Mouse (Mus musculus): ENCODE measurements around the gene Ldlrad1. TPM values are rescaled to one million over a fixed set of nuclear protein-coding genes. Genes with fewer than 3 reads are reported as not detected.

The Ldlrad1 gene
- not detected in 2 replicates for polyA plus RNA-seq (2014; fragmentation: Nextera tagmentation; extraction: Ambion mirVana)

- H3K4me3 ChIP-seq (ENCODE audit: low read length), result no peak within 1 kb of the TSS
- no peak within 1 kb of the TSS for H3K4me2 ChIP-seq (replicated peaks; ENCODE audit: low read depth, low read length)
- peaks cover 4% of the 10 kb centered on the region; the same call in 1 of the 2 replicates for H3K4me1 ChIP-seq (ENCODE audit: control insufficient read depth, insufficient read depth, low read length)
- 75% methylated on average over 3 of the region's 3 CpGs for WGBS
- no peaks in the 10 kb centered on the region for H3K27me3 ChIP-seq (ENCODE audit: control insufficient read depth, insufficient read depth, low read length)
- H3K36me3 ChIP-seq (ENCODE audit: control insufficient read depth, insufficient read depth, low read length), result peaks cover 13% of the 10 kb centered on the region; the same call in 1 of the 2 replicates
- no peak for ATAC-seq (ENCODE audit: low FRiP score, low TSS enrichment)
- no peaks in the 10 kb centered on the region for H3K9me3 ChIP-seq (ENCODE audit: control insufficient read depth, low read length)
- no peak within 1 kb of the TSS for H3K9ac ChIP-seq (ENCODE audit: low read depth, low read length)
- H3K27ac ChIP-seq (ENCODE audit: low read depth, low read length), result no peak within 1 kb of the TSS
Observed at GRCm38 (mm10) chr4:107208880-107209279, at the start of gene Ldlrad1. Gene Ldlrad1, plus strand, starts transcription at chr4:107209180.

DNA sequence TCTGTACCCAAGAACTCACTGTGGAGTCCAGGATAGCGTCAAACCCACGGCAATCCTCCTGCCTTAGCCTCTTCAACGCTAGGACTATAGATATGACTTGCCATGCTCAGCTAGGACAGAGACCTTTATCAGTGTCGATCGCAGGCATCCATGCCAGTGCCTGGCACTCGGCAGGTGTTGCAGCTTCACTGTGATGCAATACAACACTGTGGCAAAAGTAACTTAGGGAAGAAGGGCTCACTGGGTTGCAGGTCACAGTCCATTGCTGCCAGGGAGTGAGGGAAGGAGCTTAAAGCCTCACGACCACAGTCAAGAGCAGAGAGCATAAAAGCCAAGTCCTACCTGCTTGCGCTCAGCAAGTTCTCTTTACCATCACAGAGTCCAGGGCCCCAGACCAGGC lies 48.8 kb upstream of the Ldlrad1 start:
- H3K4me1 ChIP-seq (ENCODE audit: control insufficient read depth, insufficient read depth, low read length), result 0 out of 2 replicates have a peak, but pooled peaks cover 5% of the 10 kb centered on the region
- H3K27ac ChIP-seq (ENCODE audit: low read depth, low read length), result no peak overlapping the region
- no peak for ATAC-seq (ENCODE audit: low FRiP score, low TSS enrichment)
- H3K4me2 ChIP-seq (replicated peaks; ENCODE audit: low read depth, low read length), result no peak overlapping the region
- no peaks in the 10 kb centered on the region for H3K9me3 ChIP-seq (ENCODE audit: control insufficient read depth, low read length)
- H3K27me3 ChIP-seq (ENCODE audit: control insufficient read depth, insufficient read depth, low read length), result no peaks in the 10 kb centered on the region
- 89% methylated on average over 8 of the region's 8 CpGs for WGBS
- no peak overlapping the region for H3K4me3 ChIP-seq (ENCODE audit: low read length)
- H3K36me3 ChIP-seq (ENCODE audit: control insufficient read depth, insufficient read depth, low read length), result peaks cover 17% of the 10 kb centered on the region
- no peak overlapping the region for H3K9ac ChIP-seq (ENCODE audit: low read depth, low read length)

- 87% methylated on average over 10 of the region's 10 CpGs for WGBS
- Histone ChIP-seq H3K36me3 (ENCODE audit: control insufficient read depth, insufficient read depth, low read length) (peaks cover 13% of the 10 kb centered on the region; the same call in 1 of the 2 replicates), H3K4me2 (replicated peaks; ENCODE audit: low read depth, low read length) (no peak overlapping the region), H3K9me3 (ENCODE audit: control insufficient read depth, low read length) (no peaks in the 10 kb centered on the region), H3K4me1 (ENCODE audit: control insufficient read depth, insufficient read depth, low read length) (no peaks in the 10 kb centered on the region), H3K9ac (ENCODE audit: low read depth, low read length) (no peak overlapping the region), H3K27me3 (ENCODE audit: control insufficient read depth, insufficient read depth, low read length) (no peaks in the 10 kb centered on the region), H3K4me3 (ENCODE audit: low read length) (no peak overlapping the region), H3K27ac (ENCODE audit: low read depth, low read length) (no peak overlapping the region)
- no peak for ATAC-seq (ENCODE audit: low FRiP score, low TSS enrichment)
Observed at GRCm38 (mm10) chr4:107163341-107163740, 45.6 kb upstream of the Ldlrad1 start.

- H3K4me2 ChIP-seq (replicated peaks; ENCODE audit: low read depth, low read length), result no peak overlapping the region
- H3K27me3 ChIP-seq (ENCODE audit: control insufficient read depth, insufficient read depth, low read length), result no peaks in the 10 kb centered on the region
- no peak overlapping the region for H3K9ac ChIP-seq (ENCODE audit: low read depth, low read length)
- peak; percentile 73 for ATAC-seq (ENCODE audit: low FRiP score, low TSS enrichment)
- H3K4me3 ChIP-seq (ENCODE audit: low read length), result no peak overlapping the region
- peaks cover 13% of the 10 kb centered on the region; the same call in 1 of the 2 replicates for H3K36me3 ChIP-seq (ENCODE audit: control insufficient read depth, insufficient read depth, low read length)
- WGBS, result 40% methylated on average over 9 of the region's 9 CpGs
- no peak overlapping the region for H3K27ac ChIP-seq (ENCODE audit: low read depth, low read length)
- H3K4me1 ChIP-seq (ENCODE audit: control insufficient read depth, insufficient read depth, low read length), result no peaks in the 10 kb centered on the region
- no peaks in the 10 kb centered on the region for H3K9me3 ChIP-seq (ENCODE audit: control insufficient read depth, low read length)
Observed at GRCm38 (mm10) chr4:107163756-107164587, 45.0 kb upstream of the Ldlrad1 start.

- no peaks in the 10 kb centered on the region for H3K27me3 ChIP-seq (ENCODE audit: control insufficient read depth, insufficient read depth, low read length)
- no peaks in the 10 kb centered on the region for H3K9me3 ChIP-seq (ENCODE audit: control insufficient read depth, low read length)
- peaks cover 9% of the 10 kb centered on the region; the same call in 1 of the 2 replicates for H3K36me3 ChIP-seq (ENCODE audit: control insufficient read depth, insufficient read depth, low read length)
- 79% methylated on average over 5 of the region's 5 CpGs for WGBS
- H3K4me3 ChIP-seq (ENCODE audit: low read length), result no peak overlapping the region
- H3K4me1 ChIP-seq (ENCODE audit: control insufficient read depth, insufficient read depth, low read length), result no peaks in the 10 kb centered on the region
- no peak overlapping the region for H3K27ac ChIP-seq (ENCODE audit: low read depth, low read length)
- no peak for ATAC-seq (ENCODE audit: low FRiP score, low TSS enrichment)
- H3K4me2 ChIP-seq (replicated peaks; ENCODE audit: low read depth, low read length), result no peak overlapping the region
- H3K9ac ChIP-seq (ENCODE audit: low read depth, low read length), result no peak overlapping the region
Observed at GRCm38 (mm10) chr4:107166700-107167099, 42.3 kb upstream of the Ldlrad1 start.

GRCm38 (mm10) chr4:107167798-107168197 lies 41.2 kb upstream of the Ldlrad1 start:
- WGBS, result 90% methylated on average over 5 of the region's 5 CpGs
- H3K9ac ChIP-seq (ENCODE audit: low read depth, low read length), result no peak overlapping the region
- no peaks in the 10 kb centered on the region for H3K27me3 ChIP-seq (ENCODE audit: control insufficient read depth, insufficient read depth, low read length)
- H3K4me2 ChIP-seq (replicated peaks; ENCODE audit: low read depth, low read length), result no peak overlapping the region
- H3K4me3 ChIP-seq (ENCODE audit: low read length), result no peak overlapping the region
- 0 out of 2 replicates have a peak, but pooled peaks cover 3% of the 10 kb centered on the region for H3K4me1 ChIP-seq (ENCODE audit: control insufficient read depth, insufficient read depth, low read length)
- no peaks in the 10 kb centered on the region for H3K9me3 ChIP-seq (ENCODE audit: control insufficient read depth, low read length)
- no peak for ATAC-seq (ENCODE audit: low FRiP score, low TSS enrichment)
- H3K36me3 ChIP-seq (ENCODE audit: control insufficient read depth, insufficient read depth, low read length), result peaks cover 18% of the 10 kb centered on the region; the same call in 1 of the 2 replicates
- H3K27ac ChIP-seq (ENCODE audit: low read depth, low read length), result no peak overlapping the region

DNA sequence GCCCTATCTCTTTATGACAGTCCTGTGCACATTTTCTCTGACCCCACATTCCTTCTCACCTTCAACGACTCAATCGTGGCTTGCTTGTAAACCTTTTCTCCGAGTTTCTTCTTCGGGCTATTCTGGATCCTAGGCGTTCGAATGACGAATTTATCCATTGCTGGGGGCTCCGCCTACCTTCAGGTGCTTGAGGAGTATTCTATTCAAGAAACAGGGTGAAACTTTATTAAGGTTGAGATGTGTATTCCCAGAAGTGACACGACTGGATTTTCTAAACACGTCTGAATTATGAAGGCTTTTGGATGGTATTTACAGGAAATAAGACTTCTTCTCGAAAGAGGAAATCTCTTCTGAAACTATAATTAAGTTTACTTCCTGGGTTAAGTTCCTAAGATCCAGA lies 31.5 kb upstream of the Ldlrad1 start:
- Histone ChIP-seq H3K27me3 (ENCODE audit: control insufficient read depth, insufficient read depth, low read length) (no peaks in the 10 kb centered on the region), H3K36me3 (ENCODE audit: control insufficient read depth, insufficient read depth, low read length) (peaks cover 20% of the 10 kb centered on the region; the same call in 1 of the 2 replicates), H3K9ac (ENCODE audit: low read depth, low read length) (peak overlapping the region; percentile 86), H3K9me3 (ENCODE audit: control insufficient read depth, low read length) (no peaks in the 10 kb centered on the region), H3K4me1 (ENCODE audit: control insufficient read depth, insufficient read depth, low read length) (peaks cover 19% of the 10 kb centered on the region), H3K27ac (ENCODE audit: low read depth, low read length) (peak overlapping the region; percentile 98), H3K4me2 (replicated peaks; ENCODE audit: low read depth, low read length) (peak overlapping the region; percentile 66), H3K4me3 (ENCODE audit: low read length) (peak overlapping the region; percentile 86)
- ATAC-seq (ENCODE audit: low FRiP score, low TSS enrichment), result no peak
- 38% methylated on average over 11 of the region's 11 CpGs for WGBS

- ATAC-seq (ENCODE audit: low FRiP score, low TSS enrichment), result peak; percentile 97
- peak within 1 kb of the TSS; percentile 66 for H3K4me2 ChIP-seq (replicated peaks; ENCODE audit: low read depth, low read length)
- peak within 1 kb of the TSS; percentile 86 for H3K9ac ChIP-seq (ENCODE audit: low read depth, low read length)
- no peaks in the 10 kb centered on the region for H3K9me3 ChIP-seq (ENCODE audit: control insufficient read depth, low read length)
- peak within 1 kb of the TSS; percentile 86 for H3K4me3 ChIP-seq (ENCODE audit: low read length)
- under 1% methylated on average over 49 of the region's 49 CpGs for WGBS
- H3K36me3 ChIP-seq (ENCODE audit: control insufficient read depth, insufficient read depth, low read length), result peaks cover 18% of the 10 kb centered on the region; the same call in 1 of the 2 replicates
- H3K4me1 ChIP-seq (ENCODE audit: control insufficient read depth, insufficient read depth, low read length), result peaks cover 19% of the 10 kb centered on the region
- H3K27ac ChIP-seq (ENCODE audit: low read depth, low read length), result peak within 1 kb of the TSS; percentile 98
- no peaks in the 10 kb centered on the region for H3K27me3 ChIP-seq (ENCODE audit: control insufficient read depth, insufficient read depth, low read length)
Observed at GRCm38 (mm10) chr4:107178182-107178829, 30.7 kb upstream of the Ldlrad1 start, which contains the start of gene Tmem59. Gene Tmem59, plus strand, starts transcription at chr4:107178399.

Data from kidney, embryonic 14.5 days (tissue).